Mouse (Mus musculus): Measurements from ENCODE around the gene Il1r1. TPM values are rescaled to one million over a fixed set of nuclear protein-coding genes. Genes with fewer than 3 reads are reported as not detected.

The Il1r1 gene
- polyA plus RNA-seq, 1 experiment, result 2.1 TPM

GRCm38 (mm10) chr1:40266431-40267260 is 41.8 kb downstream of the Il1r1 start:
- WGBS, result 1% methylated on average over 36 of the region's 36 CpGs
- peak; percentile 83 for DNase-seq (ENCODE audit: low read depth, low spot score)

DNA sequence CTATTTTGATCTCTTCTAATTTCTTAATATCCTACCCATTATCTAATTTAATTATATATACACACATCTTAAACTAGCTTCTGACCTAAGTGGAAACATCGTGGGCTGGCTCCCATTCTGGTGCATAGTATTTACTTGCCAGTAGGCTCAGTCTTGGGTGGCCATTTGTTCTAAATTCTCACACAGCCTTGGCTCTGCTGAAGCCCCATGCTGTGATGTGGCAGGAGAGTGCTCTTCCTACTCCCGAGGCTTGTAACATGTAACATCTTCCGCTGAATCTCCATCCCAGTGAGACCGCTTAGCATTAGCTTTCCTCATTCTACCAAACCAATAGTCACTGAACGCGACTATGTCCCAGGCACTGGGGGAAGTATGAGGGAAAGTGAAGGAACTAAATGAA is 43.0 kb downstream of the Il1r1 start:
- no peak for DNase-seq (ENCODE audit: low read depth, low spot score)
- WGBS, result 81% methylated on average over 6 of the region's 6 CpGs

- DNase-seq (ENCODE audit: low read depth, low spot score), result no peak
- WGBS, result 72% methylated on average over 6 of the region's 6 CpGs
Observed at GRCm38 (mm10) chr1:40268536-40268935, 43.7 kb downstream of the Il1r1 start.

DNA sequence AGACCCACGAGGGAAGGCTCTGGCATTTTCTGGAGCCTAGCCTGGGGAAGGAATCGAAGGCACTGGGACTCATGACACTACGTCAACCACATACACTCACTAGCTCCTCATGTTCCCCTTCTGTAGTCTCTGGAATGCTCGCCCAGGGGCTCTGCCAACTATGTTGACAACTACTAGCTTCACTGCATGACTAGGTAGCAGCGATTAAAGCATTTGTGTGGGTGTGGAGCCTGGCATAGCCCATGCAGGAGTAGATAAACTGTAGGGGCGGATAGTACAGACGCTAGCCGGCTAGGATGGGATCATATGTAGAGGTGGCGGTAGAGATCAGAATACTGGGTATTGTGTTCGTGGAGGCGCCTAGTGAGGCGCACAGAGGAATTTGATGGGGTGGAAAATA is 45.5 kb downstream of the Il1r1 start:
- no peak for DNase-seq (ENCODE audit: low read depth, low spot score)
- WGBS, result 88% methylated on average over 12 of the region's 12 CpGs

GRCm38 (mm10) chr1:40271052-40271451 is 46.2 kb downstream of the Il1r1 start:
- 78% methylated on average over 4 of the region's 4 CpGs for WGBS
- no peak for DNase-seq (ENCODE audit: low read depth, low spot score)

DNA sequence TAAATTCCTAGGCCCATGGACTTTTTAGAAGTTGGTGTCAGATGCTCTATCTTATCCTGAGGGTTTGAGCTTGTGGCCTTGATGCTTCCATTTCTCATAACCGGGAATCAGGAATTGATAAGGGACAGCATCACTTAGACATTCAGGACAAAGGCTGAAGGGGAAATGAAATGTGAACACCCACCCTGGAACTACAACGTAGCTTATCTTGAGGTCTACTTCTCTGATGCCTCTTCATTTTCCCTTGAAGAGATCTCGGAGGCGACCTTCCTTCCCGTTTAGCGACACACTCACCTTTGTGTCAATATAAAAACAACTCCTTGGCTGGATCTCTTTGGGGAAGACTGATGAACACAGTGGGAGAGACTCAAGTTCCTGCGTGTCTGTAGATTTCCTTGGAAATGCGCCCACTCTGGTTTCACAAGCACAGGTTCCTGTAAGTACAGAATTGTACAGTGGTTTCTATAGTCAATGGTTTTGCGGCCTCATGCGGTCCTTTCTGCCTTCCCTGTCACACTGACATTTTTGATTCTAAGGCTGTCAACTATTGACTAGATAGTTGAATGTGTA is 46.7 kb downstream of the Il1r1 start:
- WGBS, result 86% methylated on average over 10 of the region's 10 CpGs
- DNase-seq (ENCODE audit: low read depth, low spot score), result no peak

DNA sequence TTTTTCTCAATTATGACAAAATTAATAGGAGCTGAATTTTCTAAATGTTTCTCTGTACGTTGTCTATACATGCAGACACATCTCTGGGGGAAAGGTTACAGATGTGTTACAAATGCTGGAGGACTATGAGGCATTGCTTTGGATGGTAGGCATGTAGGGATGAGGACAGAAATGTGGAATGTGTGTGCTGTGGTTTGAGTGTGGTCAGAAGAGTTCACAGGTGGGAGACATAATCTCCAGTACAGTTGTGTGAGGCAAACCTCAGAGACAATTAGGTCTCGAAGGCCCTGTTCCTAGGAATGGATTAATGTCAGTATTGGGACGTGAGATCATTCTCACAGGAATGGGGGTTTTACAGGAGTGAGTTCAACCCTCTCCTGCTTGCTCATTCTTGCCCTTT is 47.3 kb downstream of the Il1r1 start:
- 90% methylated on average over 3 of the region's 3 CpGs for WGBS
- DNase-seq (ENCODE audit: low read depth, low spot score), result no peak

DNA sequence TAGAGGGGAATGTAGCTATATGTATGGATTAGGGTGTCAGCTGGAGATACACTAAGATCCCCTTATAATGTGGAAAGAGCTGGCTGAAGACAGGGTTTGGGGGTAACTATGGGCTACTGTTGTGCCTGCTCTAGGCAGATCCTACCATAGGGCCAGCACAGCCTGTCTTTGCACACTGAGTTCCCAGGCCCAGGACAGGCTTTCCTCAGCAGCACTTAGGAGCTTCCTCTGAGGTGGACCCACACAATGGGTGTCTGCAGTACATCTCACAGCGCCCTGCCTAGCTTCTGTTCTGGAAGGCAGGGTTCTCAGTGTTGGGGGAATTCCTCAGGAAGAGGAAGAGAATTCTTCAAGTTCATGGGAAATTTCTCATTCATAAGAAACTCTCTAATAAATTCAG is 48.6 kb downstream of the Il1r1 start:
- WGBS, result 82% methylated on average over 1 of the region's 1 CpGs
- DNase-seq (ENCODE audit: low read depth, low spot score), result no peak

- 65% methylated on average over 10 of the region's 10 CpGs for WGBS
Observed at GRCm38 (mm10) chr1:40275285-40276013, 50.6 kb downstream of the Il1r1 start.

DNA sequence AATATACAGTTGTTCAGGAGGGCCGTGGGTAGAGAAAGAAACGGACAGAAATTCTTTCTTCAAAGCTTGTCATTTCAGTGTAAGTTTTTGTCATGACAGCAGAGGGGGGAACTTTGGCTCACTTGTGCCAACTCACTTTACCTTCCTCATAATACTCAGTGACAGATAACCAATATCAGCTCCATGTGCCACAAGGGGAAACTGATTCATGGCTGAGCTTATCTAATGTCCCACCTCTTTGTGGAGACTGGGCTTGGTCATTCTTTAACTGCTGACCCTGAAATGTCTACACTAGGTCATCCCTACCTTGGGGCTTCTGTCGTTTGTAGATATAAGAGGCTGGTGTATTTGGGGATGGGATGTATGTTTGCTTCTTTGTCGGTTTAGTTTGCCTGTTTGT is 53.1 kb downstream of the Il1r1 start:
- no peak for DNase-seq (ENCODE audit: low read depth, low spot score)
- 73% methylated on average over 4 of the region's 4 CpGs for WGBS

More at GRCm38 (mm10) chr1:40275285-40276013, 50.6 kb downstream of the Il1r1 start:
- DNase-seq (ENCODE audit: low read depth, low spot score), result no peak

GRCm38 (mm10) chr1:40278720-40279119 is 53.8 kb downstream of the Il1r1 start:
- no peak for DNase-seq (ENCODE audit: low read depth, low spot score)
- 88% methylated on average over 2 of the region's 2 CpGs for WGBS

GRCm38 (mm10) chr1:40279182-40279743 is 54.4 kb downstream of the Il1r1 start:
- WGBS, result 32% methylated on average over 11 of the region's 11 CpGs
- peak; percentile 50 for DNase-seq (ENCODE audit: low read depth, low spot score)

GRCm38 (mm10) chr1:40281950-40282349 is 57.1 kb downstream of the Il1r1 start:
- 76% methylated on average over 4 of the region's 4 CpGs for WGBS
- no peak for DNase-seq (ENCODE audit: low read depth, low spot score)

- no peak for DNase-seq (ENCODE audit: low read depth, low spot score)
- 74% methylated on average over 3 of the region's 3 CpGs for WGBS
Observed at GRCm38 (mm10) chr1:40282394-40282793, 57.5 kb downstream of the Il1r1 start.

- no peak for DNase-seq (ENCODE audit: low read depth, low spot score)
- WGBS, result 79% methylated on average over 5 of the region's 5 CpGs
Observed at GRCm38 (mm10) chr1:40283995-40284394, 59.1 kb downstream of the Il1r1 start.

- DNase-seq (ENCODE audit: low read depth, low spot score), result no peak
- WGBS, result 92% methylated on average over 12 of the region's 12 CpGs
Observed at GRCm38 (mm10) chr1:40290489-40291255, 65.8 kb downstream of the Il1r1 start.

- 97% methylated on average over 2 of the region's 2 CpGs for WGBS
- DNase-seq (ENCODE audit: low read depth, low spot score), result no peak
Observed at GRCm38 (mm10) chr1:40292231-40292630, 67.4 kb downstream of the Il1r1 start.

DNA sequence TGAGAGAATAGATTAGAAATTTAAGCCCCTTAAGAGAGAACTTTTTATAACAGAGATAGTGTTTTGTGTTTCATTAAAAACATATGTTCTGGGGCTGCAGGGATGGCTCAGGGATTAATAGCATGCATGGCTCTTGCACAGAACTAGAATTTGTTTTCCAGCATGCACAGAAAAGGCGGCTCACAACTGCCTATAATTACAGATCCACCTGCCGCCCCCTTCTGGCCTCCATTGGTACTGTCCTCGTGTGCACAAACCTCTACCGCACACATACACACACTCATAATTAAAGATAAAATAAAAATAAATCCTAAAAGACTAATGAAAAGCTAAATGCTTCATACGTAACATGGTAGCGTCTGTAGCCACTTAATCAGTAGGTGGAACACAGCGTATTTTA is 69.0 kb downstream of the Il1r1 start:
- DNase-seq (ENCODE audit: low read depth, low spot score), result no peak
- 96% methylated on average over 7 of the region's 7 CpGs for WGBS

GRCm38 (mm10) chr1:40294824-40295223 is 69.9 kb downstream of the Il1r1 start:
- 82% methylated on average over 9 of the region's 9 CpGs for WGBS
- no peak for DNase-seq (ENCODE audit: low read depth, low spot score)

- no peak for DNase-seq (ENCODE audit: low read depth, low spot score)
- 92% methylated on average over 2 of the region's 2 CpGs for WGBS
Observed at GRCm38 (mm10) chr1:40298053-40298452, 73.2 kb downstream of the Il1r1 start.
